Mouse (Mus musculus): ENCODE measurements around the gene Cerkl. TPM values are rescaled to one million over a fixed set of nuclear protein-coding genes. Genes with fewer than 3 reads are reported as not detected.

Gene Cerkl
- polyA plus RNA-seq, 1 experiment from 2014 or later: not detected

DNA sequence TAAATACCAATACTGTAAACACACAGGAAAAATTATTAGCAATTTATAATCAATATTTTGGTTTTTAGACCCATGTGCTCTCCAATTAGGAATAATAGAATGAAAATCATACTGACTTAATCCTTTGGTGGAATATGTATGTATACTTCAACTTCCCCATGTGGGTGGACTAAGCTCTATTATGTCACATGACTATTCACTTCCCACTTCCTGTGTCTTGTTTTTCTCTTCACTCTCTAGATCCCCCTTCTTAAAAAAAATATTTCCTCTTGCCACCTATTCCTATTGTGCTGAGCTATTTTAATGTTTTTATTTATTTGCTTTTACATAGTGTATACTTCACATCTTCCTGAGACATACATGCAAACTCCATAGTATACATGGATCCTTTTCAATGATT lies 154.2 kb downstream of the Cerkl start:
- no peak for ATAC-seq (ENCODE audit: insufficient number of reproducible peaks, low FRiP score)
- Histone ChIP-seq H3K27ac (ENCODE audit: poor library complexity, severe bottlenecking) (no peak overlapping the region), H3K9me3 (replicated peaks) (no peaks in the 10 kb centered on the region), H3K4me1 (replicated peaks) (no peaks in the 10 kb centered on the region), H3K27me3 (replicated peaks) (no peaks in the 10 kb centered on the region), H3K4me3 (no peak overlapping the region), H3K9ac (no peak overlapping the region), H3K36me3 (no peaks in the 10 kb centered on the region; the same call in 1 of the 2 replicates), H3K4me2 (no peak overlapping the region)

DNA sequence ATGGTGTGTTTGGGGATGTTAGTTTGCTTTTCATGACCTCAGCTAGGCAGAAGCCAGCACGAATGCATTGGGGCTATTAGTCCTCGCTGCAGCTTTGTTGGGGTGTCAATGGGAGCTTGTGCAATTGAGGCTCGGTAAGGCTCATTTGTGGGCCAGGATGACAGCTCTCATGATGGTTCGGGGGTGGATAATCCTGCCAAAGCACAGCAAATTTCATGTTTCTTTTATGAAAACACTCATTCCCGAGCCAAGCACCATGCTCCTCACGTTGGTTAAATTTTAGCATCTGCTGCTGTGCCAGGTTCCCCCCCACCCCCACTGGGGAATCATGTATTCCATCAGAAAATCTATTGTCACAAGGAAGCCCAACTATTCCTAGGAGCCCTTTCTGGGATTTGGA lies 164.2 kb downstream of the Cerkl start:
- WGBS: 80% methylated on average over 6 of the region's 6 CpGs
- no peak overlapping the region for H3K27ac ChIP-seq (ENCODE audit: poor library complexity, severe bottlenecking)

DNA sequence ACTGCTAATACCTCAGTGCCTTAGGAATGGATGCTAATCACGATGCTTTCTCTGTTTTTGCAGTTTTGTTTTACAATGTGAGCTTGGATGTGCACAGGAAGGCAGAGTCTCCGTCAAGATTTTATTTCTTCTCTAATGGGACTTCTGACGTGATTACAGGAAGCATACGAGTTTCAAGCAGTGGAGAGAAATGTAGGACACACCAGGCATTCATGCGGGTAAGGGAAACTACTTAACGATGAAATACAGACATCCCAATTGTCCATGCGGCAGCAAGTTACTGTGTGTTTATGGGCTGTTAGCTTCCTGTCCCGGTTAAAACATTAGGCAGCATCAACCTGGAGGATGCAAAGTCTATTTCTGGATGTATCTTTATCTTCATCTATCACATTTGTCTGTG lies 164.7 kb downstream of the Cerkl start:
- no peak for ATAC-seq (ENCODE audit: insufficient number of reproducible peaks, low FRiP score)
- H3K4me3 ChIP-seq: no peak overlapping the region
- H3K4me1 ChIP-seq (replicated peaks): no peaks in the 10 kb centered on the region
- H3K27me3 ChIP-seq (replicated peaks): no peaks in the 10 kb centered on the region
- 78% methylated on average over 8 of the region's 8 CpGs for WGBS
- H3K36me3 ChIP-seq: no peaks in the 10 kb centered on the region
- no peak overlapping the region for H3K27ac ChIP-seq (ENCODE audit: poor library complexity, severe bottlenecking)
- no peak overlapping the region for H3K9ac ChIP-seq
- no peaks in the 10 kb centered on the region for H3K9me3 ChIP-seq (replicated peaks)
- H3K4me2 ChIP-seq: no peak overlapping the region

More for the DNA sequence above, 164.2 kb downstream of the Cerkl start:
- no peaks in the 10 kb centered on the region for H3K9me3 ChIP-seq (replicated peaks)
- H3K4me1 ChIP-seq (replicated peaks): no peaks in the 10 kb centered on the region
- no peak overlapping the region for H3K4me3 ChIP-seq
- ATAC-seq (ENCODE audit: insufficient number of reproducible peaks, low FRiP score): no peak
- no peaks in the 10 kb centered on the region for H3K36me3 ChIP-seq
- no peak overlapping the region for H3K9ac ChIP-seq
- H3K4me2 ChIP-seq: no peak overlapping the region
- H3K27me3 ChIP-seq (replicated peaks): no peaks in the 10 kb centered on the region

- Histone ChIP-seq H3K9ac (no peak overlapping the region), H3K27me3 (replicated peaks) (no peaks in the 10 kb centered on the region), H3K4me2 (no peak overlapping the region), H3K27ac (ENCODE audit: poor library complexity, severe bottlenecking) (no peak overlapping the region), H3K4me1 (replicated peaks) (no peaks in the 10 kb centered on the region), H3K4me3 (no peak overlapping the region), H3K36me3 (no peaks in the 10 kb centered on the region), H3K9me3 (replicated peaks) (no peaks in the 10 kb centered on the region)
- WGBS: 76% methylated on average over 1 of the region's 1 CpGs
- no peak for ATAC-seq (ENCODE audit: insufficient number of reproducible peaks, low FRiP score)
Measured at GRCm38 (mm10) chr2:79290149-79290548, 166.4 kb downstream of the Cerkl start.

GRCm38 (mm10) chr2:79284206-79284605 lies 172.4 kb downstream of the Cerkl start:
- no peaks in the 10 kb centered on the region for H3K4me1 ChIP-seq (replicated peaks)
- H3K27me3 ChIP-seq (replicated peaks): no peaks in the 10 kb centered on the region
- H3K27ac ChIP-seq (ENCODE audit: poor library complexity, severe bottlenecking): no peak overlapping the region
- H3K4me2 ChIP-seq: no peak overlapping the region
- H3K9me3 ChIP-seq (replicated peaks): no peaks in the 10 kb centered on the region
- WGBS: 84% methylated on average over 4 of the region's 4 CpGs
- no peak overlapping the region for H3K9ac ChIP-seq
- no peaks in the 10 kb centered on the region for H3K36me3 ChIP-seq
- no peak overlapping the region for H3K4me3 ChIP-seq
- ATAC-seq (ENCODE audit: insufficient number of reproducible peaks, low FRiP score): no peak

Other genes starting within 250 kb of the Cerkl start
- 8.8 and 9.2 TPM in 2 replicates for gene Itga4, start 201.4 kb downstream of the Cerkl start, polyA plus RNA-seq (2016; fragmentation: Nextera tagmentation; extraction: Ambion mirVana)
- not detected in 2 replicates for gene Neurod1, start within 50 bp of the Cerkl start, polyA plus RNA-seq (2016; fragmentation: Nextera tagmentation; extraction: Ambion mirVana)
- gene Itprid2, start 178.6 kb upstream of the Cerkl start, polyA plus RNA-seq (2016; fragmentation: Nextera tagmentation; extraction: Ambion mirVana): 10.9 and 12.0 TPM in 2 replicates